8 mouse cellular contexts compared by ENCODE assay signal in genomic region chr16:22265849-22266376, GRCm38 (mm10). TPM values are rescaled to one million over a fixed set of nuclear protein-coding genes. Genes with fewer than 3 reads are reported as not detected.
DNase-seq lines count a peak whose midpoint lies in the region; ATAC-seq and TF ChIP-seq lines count a peak whose summit lies in the region.

Gene Tra2b (minus strand): TSS chr16:22266005.

- TF ChIP-seq CTCF in E14TG2a.4 (conservative IDR thresholded peaks at IDR 0.05; ENCODE audit: low read length) = no peak
- peak; percentile 52 for TF ChIP-seq CTCF in liver, postnatal 0 days (IDR thresholded peaks at IDR 0.05; ENCODE audit: low read depth)

- H3K4me1 ChIP-seq in E14TG2a.4 (replicated peaks; ENCODE audit: low read depth, low read length) = peaks cover 61% of the 10 kb centered on the region
- H3K4me1 ChIP-seq in forebrain, embryonic 13.5 days = peaks cover 25% of the 10 kb centered on the region
- peaks cover 26% of the 10 kb centered on the region for H3K4me1 ChIP-seq in liver, postnatal 0 days (ENCODE audit: insufficient read depth)
- peaks cover 18% of the 10 kb centered on the region for H3K4me1 ChIP-seq in neural tube, embryonic 14.5 days (ENCODE audit: control insufficient read depth, insufficient read depth, low read length)

- DNase-seq in c-Kit-positive CD71-positive TER-119-positive erythroid progenitor cells, embryonic 14.5 days (ENCODE audit: low spot score) = peak; percentile 98
- DNase-seq in heart, postnatal 10 days = peak; percentile 98 to 99
- peak; percentile 90 for DNase-seq in large intestine, adult 2 months (ENCODE audit: low read depth, low spot score)
- peak; percentile 98 for DNase-seq in liver, postnatal 0 days
- DNase-seq in testis, postnatal 10 days (ENCODE audit: low spot score) = peak; percentile 97

- peak; percentile 43; the same call in 1 of the 2 replicates for TF ChIP-seq EP300 in liver, postnatal 0 days (IDR thresholded peaks at IDR 0.05; ENCODE audit: low read depth)

- H3K9ac ChIP-seq in forebrain, embryonic 13.5 days = peak within 1 kb of the TSS; percentile 93
- peak within 1 kb of the TSS; percentile 97 for H3K9ac ChIP-seq in liver, postnatal 0 days (replicated peaks)
- H3K9ac ChIP-seq in neural tube, embryonic 14.5 days (replicated peaks; ENCODE audit: low read depth, low read length) = peak within 1 kb of the TSS; percentile 92

- ATAC-seq in forebrain, embryonic 13.5 days = peak; percentile 99
- ATAC-seq in liver, postnatal 0 days = peak; percentile 97
- ATAC-seq in neural tube, embryonic 14.5 days (ENCODE audit: low read depth) = peak; percentile 98

- intact Hi-C loops in heart, postnatal 10 days (cut with DNase I) = loop anchor here (5.0 kb wide), 2 partner anchors 104 to 171 kb away; partner anchors contain the start of genes Etv5 and Igf2bp2

- H3K27me3 ChIP-seq in E14TG2a.4 (ENCODE audit: insufficient read depth, low read length) = no peaks in the 10 kb centered on the region
- H3K27me3 ChIP-seq in forebrain, embryonic 13.5 days = no peaks in the 10 kb centered on the region
- no peaks in the 10 kb centered on the region for H3K27me3 ChIP-seq in liver, postnatal 0 days (ENCODE audit: insufficient read depth, low read length)
- H3K27me3 ChIP-seq in neural tube, embryonic 14.5 days (ENCODE audit: control insufficient read depth, insufficient read depth, low read length) = no peaks in the 10 kb centered on the region

- H3K36me3 ChIP-seq in E14TG2a.4 (ENCODE audit: insufficient read depth, low read length) = peaks cover 27% of the 10 kb centered on the region
- H3K36me3 ChIP-seq in forebrain, embryonic 13.5 days (ENCODE audit: poor library complexity, severe bottlenecking) = no peaks in the 10 kb centered on the region
- no peaks in the 10 kb centered on the region for H3K36me3 ChIP-seq in liver, postnatal 0 days (replicated peaks; ENCODE audit: insufficient read depth, low read length)
- no peaks in the 10 kb centered on the region for H3K36me3 ChIP-seq in neural tube, embryonic 14.5 days (ENCODE audit: control insufficient read depth, insufficient read depth, low read length)

- peak within 1 kb of the TSS; percentile 79 for H3K4me2 ChIP-seq in forebrain, embryonic 13.5 days
- H3K4me2 ChIP-seq in liver, postnatal 0 days (ENCODE audit: low read depth, low read length) = peak within 1 kb of the TSS; percentile 76
- peak within 1 kb of the TSS; percentile 75 for H3K4me2 ChIP-seq in neural tube, embryonic 14.5 days (ENCODE audit: low read depth, low read length)

- no peaks in the 10 kb centered on the region for H3K9me3 ChIP-seq in E14TG2a.4 (ENCODE audit: low read length)
- no peaks in the 10 kb centered on the region for H3K9me3 ChIP-seq in forebrain, embryonic 13.5 days (replicated peaks)
- H3K9me3 ChIP-seq in liver, postnatal 0 days (ENCODE audit: low read length) = no peaks in the 10 kb centered on the region
- H3K9me3 ChIP-seq in neural tube, embryonic 14.5 days (ENCODE audit: control insufficient read depth, low read length) = no peaks in the 10 kb centered on the region

- peak within 1 kb of the TSS; percentile 99 for H3K4me3 ChIP-seq in E14TG2a.4 (replicated peaks; ENCODE audit: low read length)
- peak within 1 kb of the TSS; percentile 89 for H3K4me3 ChIP-seq in forebrain, embryonic 13.5 days
- peak within 1 kb of the TSS; percentile 100 for H3K4me3 ChIP-seq in liver, postnatal 0 days (ENCODE audit: low read depth, low read length)
- H3K4me3 ChIP-seq in neural tube, embryonic 14.5 days (ENCODE audit: low read depth, low read length) = peak within 1 kb of the TSS; percentile 98

- H3K27ac ChIP-seq in forebrain, embryonic 13.5 days = peak within 1 kb of the TSS; percentile 96
- H3K27ac ChIP-seq in liver, postnatal 0 days (ENCODE audit: low read depth) = peak within 1 kb of the TSS; percentile 98
- peak within 1 kb of the TSS; percentile 98 for H3K27ac ChIP-seq in neural tube, embryonic 14.5 days (ENCODE audit: low read depth, low read length)

- 1% methylated on average over 38 of the region's 38 CpGs for WGBS in forebrain, embryonic 13.5 days
- under 1% methylated on average over 38 of the region's 38 CpGs for WGBS in large intestine, adult 2 months
- WGBS in liver, postnatal 0 days (ENCODE audit: insufficient replicate concordance) = 3% methylated on average over 36 of the region's 38 CpGs
- under 1% methylated on average over 36 of the region's 38 CpGs for WGBS in neural tube, embryonic 14.5 days

RNA-seq across cellular contexts. Expression of gene Tra2b, which starts in this region (rescaled TPM):
- polyA plus RNA-seq in forebrain, embryonic 13.5 days (2015; fragmentation: Nextera tagmentation; extraction: Ambion mirVana) = 436 and 453 TPM in 2 replicates
- 10 to 100 TPM; 73.8 to 74.8 TPM for total RNA-seq in heart, postnatal 10 days (2021)
- 38.3 and 40.6 TPM in 2 replicates for polyA plus RNA-seq in large intestine, adult 2 months (2012; rRNA removed)
- 85.8 and 99.5 TPM in 2 replicates for polyA plus RNA-seq in liver, postnatal 0 days (2015; fragmentation: Nextera tagmentation; extraction: Ambion mirVana)
- polyA plus RNA-seq in neural tube, embryonic 14.5 days (2014; fragmentation: Nextera tagmentation; extraction: Ambion mirVana) = 250 and 265 TPM in 2 replicates

Comparison
In these comparisons a context has a peak if more than half of its experiments do, and no peak if none do; other contexts are left out.
1. Peak in every context shown above with its lines: DNase-seq, ATAC-seq, H3K4me3 ChIP-seq and H3K27ac ChIP-seq.